Mouse (Mus musculus) cerebellum, adult 2 months (tissue): ENCODE measurements around the gene Hnrnpa3.

ENCODE experiments used
- CTCF ChIP-seq: fragments of 200-500 bp; IDR thresholded peaks from 2 replicates; pipeline ENCODE4 v1.5.1; 2011; ENCODE audit warnings: low read depth, mild to moderate bottlenecking, control low read depth, low read length, moderate library complexity, borderline replicate concordance; ENCODE audit not compliant: insufficient read depth
- POLR2A ChIP-seq: fragments of 200-500 bp; IDR thresholded peaks from 2 replicates; pipeline ENCODE4 v1.6.1; 2011; ENCODE audit warnings: low read length, control low read depth, borderline replicate concordance; ENCODE audit not compliant: insufficient read depth

DNA sequence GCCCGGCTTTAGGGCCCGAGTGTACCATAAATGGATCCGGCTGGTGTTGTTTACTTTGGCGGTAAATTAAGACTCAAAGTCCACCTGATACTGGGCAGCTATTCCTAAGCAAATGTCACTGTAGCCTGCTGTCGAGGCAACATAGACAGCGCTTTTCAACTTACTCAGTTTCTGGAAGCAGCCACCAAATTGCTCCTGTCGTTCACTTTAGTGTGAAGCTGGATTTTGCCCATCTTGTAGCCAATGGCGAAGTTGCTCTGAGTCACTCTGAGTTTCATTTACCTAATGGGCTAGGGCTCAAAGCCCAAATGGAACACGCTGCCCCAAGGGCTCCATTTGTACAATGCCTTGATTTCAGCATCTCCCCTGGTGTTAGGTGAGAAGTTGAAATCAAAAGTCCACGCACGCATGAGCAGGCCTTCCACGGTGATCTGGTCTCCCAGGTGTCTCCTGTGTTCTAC lies 26.3 kb upstream of the Hnrnpa3 start:
- no peak for TF ChIP-seq CTCF
- no peak for TF ChIP-seq POLR2A
